Mouse (Mus musculus): ENCODE results near the gene Akr1c12. TPM values are rescaled to one million over a fixed set of nuclear protein-coding genes. Genes with fewer than 3 reads are reported as not detected.
"Not testable (repeated sequence)": the region's sequence is repeated elsewhere in the genome, so short reads cannot be mapped to it uniquely, and the experiment has no call there.

Akr1c12 gene
- 7.4 TPM in 1 of 2 replicates, not detected in the other for polyA plus RNA-seq (2011; ENCODE audit: insufficient read depth, insufficient read length, low replicate concordance, missing spikeins)

- Histone ChIP-seq H3K4me3 (replicated peaks; ENCODE audit: control insufficient read depth, low read depth, low read length) (no peak within 1 kb of the TSS), H3K4me1 (ENCODE audit: control insufficient read depth, insufficient read depth, low read length) (no peaks in the 10 kb centered on the region), H3K27ac (ENCODE audit: control insufficient read depth, insufficient read depth, low read depth, low read length, poor library complexity) (no peak within 1 kb of the TSS)
- TF ChIP-seq CTCF (IDR thresholded peaks at IDR 0.05; ENCODE audit: control insufficient read depth, insufficient read depth, low read length) (no peak), POLR2A (IDR thresholded peaks at IDR 0.05; ENCODE audit: borderline replicate concordance, control insufficient read depth, low read depth, low read length) (no peak)
- 38% methylated on average over 4 of the region's 4 CpGs for WGBS
Measured at GRCm38 (mm10) chr13:4279284-4279683, at the start of gene Akr1c12. Akr1c12 (minus strand) TSS chr13:4279433.

DNA sequence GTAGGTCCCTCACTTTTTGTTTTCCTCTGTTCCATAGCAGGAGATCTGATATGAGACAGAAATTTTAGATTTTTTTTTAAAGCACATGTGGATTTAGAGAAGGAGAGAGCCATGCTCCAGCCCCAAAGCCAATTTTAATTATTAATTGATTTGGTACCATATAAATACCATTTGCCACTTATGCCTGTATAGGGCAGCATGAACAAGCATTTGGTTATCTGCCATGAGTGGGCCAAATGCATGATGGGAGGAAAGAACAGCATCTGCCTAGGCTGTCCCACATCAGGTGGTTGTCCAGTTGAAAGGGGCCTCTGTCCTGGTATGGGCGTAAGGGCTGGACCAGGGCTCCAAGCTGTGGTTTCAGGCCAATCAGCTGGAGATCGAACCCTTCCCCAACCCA, 39.5 kb upstream of the Akr1c12 start:
- 78% methylated on average over 2 of the region's 2 CpGs for WGBS
- no peak overlapping the region for H3K27ac ChIP-seq (ENCODE audit: control insufficient read depth, insufficient read depth, low read depth, low read length, poor library complexity)
- TF ChIP-seq CTCF (IDR thresholded peaks at IDR 0.05; ENCODE audit: control insufficient read depth, insufficient read depth, low read length) (no peak), POLR2A (IDR thresholded peaks at IDR 0.05; ENCODE audit: borderline replicate concordance, control insufficient read depth, low read depth, low read length) (no peak)
- H3K4me1 ChIP-seq (ENCODE audit: control insufficient read depth, insufficient read depth, low read length), result no peaks in the 10 kb centered on the region
- no peak overlapping the region for H3K4me3 ChIP-seq (replicated peaks; ENCODE audit: control insufficient read depth, low read depth, low read length)

DNA sequence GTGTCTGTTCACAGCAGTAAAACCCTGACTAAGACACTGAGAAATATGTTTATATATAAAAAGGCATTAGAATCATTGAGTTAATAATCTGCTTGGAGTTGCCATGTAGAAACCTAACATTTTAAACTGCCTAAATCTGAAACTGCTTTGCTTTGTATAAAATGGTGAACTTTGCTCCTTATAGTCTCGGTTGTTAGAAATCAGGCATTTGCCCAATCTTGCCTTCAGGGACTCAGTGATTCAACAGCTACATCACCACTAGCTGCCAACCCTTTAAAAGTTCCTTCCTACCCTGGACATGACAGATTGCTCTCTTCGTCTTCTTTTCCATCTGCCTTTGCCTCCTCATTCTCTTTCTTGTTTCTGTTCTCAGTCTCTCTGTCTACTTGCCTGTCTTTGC, 34.7 kb upstream of the Akr1c12 start:
- H3K4me3 ChIP-seq (replicated peaks; ENCODE audit: control insufficient read depth, low read depth, low read length), result no peak overlapping the region
- H3K4me1 ChIP-seq (ENCODE audit: control insufficient read depth, insufficient read depth, low read length), result no peaks in the 10 kb centered on the region
- no peak overlapping the region for H3K27ac ChIP-seq (ENCODE audit: control insufficient read depth, insufficient read depth, low read depth, low read length, poor library complexity)
- TF ChIP-seq POLR2A (IDR thresholded peaks at IDR 0.05; ENCODE audit: borderline replicate concordance, control insufficient read depth, low read depth, low read length) (no peak), CTCF (IDR thresholded peaks at IDR 0.05; ENCODE audit: control insufficient read depth, insufficient read depth, low read length) (no peak)
- WGBS, result 66% methylated on average over 2 of the region's 2 CpGs

DNA sequence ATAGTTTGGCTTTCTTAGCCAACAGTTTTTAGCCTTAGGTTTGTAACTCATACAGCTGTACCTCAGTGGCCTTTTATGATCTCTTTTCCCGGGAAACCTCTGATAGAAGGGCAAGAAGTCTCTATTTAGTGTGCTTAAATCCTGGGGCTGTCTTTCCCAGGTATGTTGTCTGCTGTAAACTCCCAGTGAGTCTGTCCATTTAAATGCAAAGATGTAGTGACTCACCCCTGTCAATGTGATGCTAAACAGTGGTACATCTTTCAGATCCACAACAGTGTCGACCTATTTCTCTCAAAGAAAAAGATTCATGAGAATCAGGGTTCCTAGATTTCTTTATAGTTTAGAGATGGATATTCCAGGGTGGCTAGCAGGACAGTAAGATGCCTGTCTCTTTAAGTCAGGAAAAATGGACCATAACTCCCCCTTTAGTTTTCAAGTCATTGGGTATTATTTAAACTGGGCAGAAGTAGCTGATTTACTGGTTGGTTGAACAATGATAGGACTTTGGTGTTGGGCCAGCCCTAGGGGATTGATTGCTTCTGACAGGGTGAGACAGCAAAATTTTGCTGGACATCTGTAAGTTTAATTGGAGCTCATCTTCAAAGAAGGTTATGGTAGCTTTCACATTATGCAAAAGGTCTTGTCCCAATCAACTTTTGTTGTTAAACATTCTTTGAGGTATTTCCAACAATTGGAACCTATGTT, 25.8 kb upstream of the Akr1c12 start:
- 51% methylated on average over 2 of the region's 2 CpGs for WGBS
- TF ChIP-seq CTCF (IDR thresholded peaks at IDR 0.05; ENCODE audit: control insufficient read depth, insufficient read depth, low read length) (no peak), POLR2A (IDR thresholded peaks at IDR 0.05; ENCODE audit: borderline replicate concordance, control insufficient read depth, low read depth, low read length) (no peak)
- H3K4me3 ChIP-seq (replicated peaks; ENCODE audit: control insufficient read depth, low read depth, low read length), result no peak overlapping the region

GRCm38 (mm10) chr13:4296991-4297390, 17.8 kb upstream of the Akr1c12 start:
- no peak for TF ChIP-seq CTCF (IDR thresholded peaks at IDR 0.05; ENCODE audit: control insufficient read depth, insufficient read depth, low read length)
- TF ChIP-seq POLR2A (IDR thresholded peaks at IDR 0.05; ENCODE audit: borderline replicate concordance, control insufficient read depth, low read depth, low read length), result no peak
- Histone ChIP-seq H3K27ac (ENCODE audit: control insufficient read depth, insufficient read depth, low read depth, low read length, poor library complexity) (no peak overlapping the region), H3K4me3 (replicated peaks; ENCODE audit: control insufficient read depth, low read depth, low read length) (no peak overlapping the region), H3K4me1 (ENCODE audit: control insufficient read depth, insufficient read depth, low read length) (no peaks in the 10 kb centered on the region)
- 72% methylated on average over 4 of the region's 4 CpGs for WGBS

More for the DNA sequence above, 25.8 kb upstream of the Akr1c12 start:
- Histone ChIP-seq H3K4me1 (ENCODE audit: control insufficient read depth, insufficient read depth, low read length) (no peaks in the 10 kb centered on the region), H3K27ac (ENCODE audit: control insufficient read depth, insufficient read depth, low read depth, low read length, poor library complexity) (no peak overlapping the region)

DNA sequence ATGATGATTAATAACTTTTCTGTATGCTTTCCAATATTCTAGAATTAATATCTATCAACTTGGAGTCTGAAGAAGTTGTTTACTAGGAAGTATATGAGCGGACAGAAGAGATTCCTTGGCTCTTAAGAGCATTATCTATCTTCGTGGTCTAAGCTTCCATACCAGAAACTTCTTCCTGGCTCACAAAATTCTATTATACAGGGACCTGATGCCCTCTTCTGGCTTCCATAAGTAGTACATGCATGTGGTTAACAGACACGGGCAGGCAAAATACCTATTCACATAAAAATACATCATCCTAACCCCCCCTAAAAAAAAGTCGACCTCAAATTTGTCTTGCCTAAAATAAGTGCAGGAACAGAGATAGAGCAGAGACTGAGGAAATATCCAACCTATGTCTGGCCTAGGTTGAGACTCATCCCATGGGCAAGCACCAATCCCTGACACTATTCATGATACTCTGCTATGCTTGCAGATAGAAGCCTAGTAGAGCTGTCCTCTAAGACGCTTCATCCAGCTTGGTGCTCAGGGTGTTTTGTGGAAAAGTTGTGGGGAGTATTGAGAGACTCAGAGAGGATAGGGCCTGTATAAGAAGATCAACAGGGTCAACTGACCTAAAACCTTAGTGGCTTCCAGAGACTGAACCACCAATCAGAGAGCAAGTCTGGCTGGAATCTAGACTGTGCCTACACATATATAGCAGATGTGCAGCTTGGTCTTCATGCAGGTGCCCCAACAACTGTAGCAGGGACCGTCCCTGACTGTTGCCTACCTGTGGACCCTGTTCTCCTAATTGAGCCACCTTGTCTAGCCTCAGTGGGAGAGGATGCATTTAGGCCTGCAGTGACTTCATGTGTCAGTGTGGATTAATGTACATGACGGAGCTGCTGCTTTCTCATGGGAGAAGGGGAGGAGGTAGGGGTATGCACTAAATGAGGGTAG, 2.5 kb upstream of the Akr1c12 start:
- Histone ChIP-seq H3K4me3 (replicated peaks; ENCODE audit: control insufficient read depth, low read depth, low read length) (no peak overlapping the region), H3K27ac (ENCODE audit: control insufficient read depth, insufficient read depth, low read depth, low read length, poor library complexity) (no peak overlapping the region), H3K4me1 (ENCODE audit: control insufficient read depth, insufficient read depth, low read length) (no peaks in the 10 kb centered on the region)
- TF ChIP-seq CTCF (IDR thresholded peaks at IDR 0.05; ENCODE audit: control insufficient read depth, insufficient read depth, low read length) (no peak), POLR2A (IDR thresholded peaks at IDR 0.05; ENCODE audit: borderline replicate concordance, control insufficient read depth, low read depth, low read length) (no peak)
- 29% methylated on average over 7 of the region's 7 CpGs for WGBS

GRCm38 (mm10) chr13:4277526-4277925, 1.7 kb downstream of the Akr1c12 start:
- 69% methylated on average over 2 of the region's 2 CpGs for WGBS
- no peak for TF ChIP-seq POLR2A (IDR thresholded peaks at IDR 0.05; ENCODE audit: borderline replicate concordance, control insufficient read depth, low read depth, low read length)
- TF ChIP-seq CTCF (IDR thresholded peaks at IDR 0.05; ENCODE audit: control insufficient read depth, insufficient read depth, low read length), result no peak
- Histone ChIP-seq H3K4me3 (replicated peaks; ENCODE audit: control insufficient read depth, low read depth, low read length) (no peak overlapping the region), H3K27ac (ENCODE audit: control insufficient read depth, insufficient read depth, low read depth, low read length, poor library complexity) (no peak overlapping the region), H3K4me1 (ENCODE audit: control insufficient read depth, insufficient read depth, low read length) (no peaks in the 10 kb centered on the region)

DNA sequence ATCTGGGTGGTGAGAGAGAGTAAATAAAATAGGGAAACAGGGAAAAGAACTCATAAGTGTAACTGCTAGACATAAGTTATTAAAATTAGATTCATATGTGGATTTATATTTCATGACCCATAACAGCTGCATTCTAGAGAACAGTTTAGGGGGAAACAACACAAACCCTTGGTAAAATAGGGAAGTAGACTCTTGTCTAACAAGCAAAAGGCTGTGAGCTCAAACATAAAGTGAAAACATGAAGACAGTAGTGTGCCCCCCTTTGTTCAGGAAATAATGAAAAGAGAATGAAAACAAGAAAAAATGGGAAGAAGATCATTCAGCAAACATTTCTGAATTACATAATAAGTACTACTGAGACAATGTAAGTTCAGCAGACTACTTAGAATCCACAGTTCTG, 8.4 kb downstream of the Akr1c12 start:
- no peak for TF ChIP-seq POLR2A (IDR thresholded peaks at IDR 0.05; ENCODE audit: borderline replicate concordance, control insufficient read depth, low read depth, low read length)
- TF ChIP-seq CTCF (IDR thresholded peaks at IDR 0.05; ENCODE audit: control insufficient read depth, insufficient read depth, low read length), result no peak
- no peak overlapping the region for H3K4me3 ChIP-seq (replicated peaks; ENCODE audit: control insufficient read depth, low read depth, low read length)
- no peaks in the 10 kb centered on the region for H3K4me1 ChIP-seq (ENCODE audit: control insufficient read depth, insufficient read depth, low read length)
- H3K27ac ChIP-seq (ENCODE audit: control insufficient read depth, insufficient read depth, low read depth, low read length, poor library complexity), result no peak overlapping the region

DNA sequence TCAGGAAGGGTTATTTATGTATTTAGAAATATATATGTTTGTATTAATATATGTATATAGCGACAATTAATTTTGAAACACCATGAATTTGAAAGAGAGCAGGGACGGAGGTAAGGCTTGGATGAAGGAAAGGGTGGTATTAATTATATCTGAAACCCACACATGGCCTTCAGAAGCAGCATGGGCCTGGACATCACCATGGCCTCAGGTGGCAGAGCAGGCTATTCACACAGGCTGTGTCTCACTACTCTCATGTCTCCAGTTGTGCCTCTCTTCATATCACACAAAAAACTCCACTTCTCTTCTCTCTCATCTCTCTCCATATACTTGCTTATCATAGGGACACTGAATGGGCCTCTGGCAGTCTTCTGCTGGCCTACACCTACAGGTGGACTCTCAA, 13.8 kb downstream of the Akr1c12 start:
- H3K27ac ChIP-seq (ENCODE audit: control insufficient read depth, insufficient read depth, low read depth, low read length, poor library complexity); H3K4me1 ChIP-seq (ENCODE audit: control insufficient read depth, insufficient read depth, low read length): not testable (repeated sequence)
- WGBS, result 78% methylated on average over 2 of the region's 2 CpGs

More for the DNA sequence above, 13.8 kb downstream of the Akr1c12 start:
- H3K4me3 ChIP-seq (replicated peaks; ENCODE audit: control insufficient read depth, low read depth, low read length), result not testable (repeated sequence)

All from bone marrow, adult 2 months (tissue).